Mouse (Mus musculus) forebrain, embryonic 16.5 days (tissue): ENCODE measurements around the gene Cmas. TPM values are rescaled to one million over a fixed set of nuclear protein-coding genes. Genes with fewer than 3 reads are reported as not detected.

ENCODE experiments used
- ATAC-seq: fragments of 200-750 bp; cut with Nextera tagmentation; 2 replicates; pipeline ENCODE4 v1.8.0; 2017; ENCODE audit warnings: mild to moderate bottlenecking, moderate library complexity
- H3K27ac ChIP-seq: fragments of 300-500 bp; sonication (generic); 2 replicates; pipeline ENCODE4 v1.5.1; 2014; ENCODE audit warnings: low read length, control low read depth
- H3K27me3 ChIP-seq: fragments of 300-500 bp; sonication (generic); replicated peaks from 2 replicates; pipeline ENCODE4 v1.6.1; 2014; ENCODE audit warnings: low read length; ENCODE audit not compliant: control insufficient read depth, insufficient read depth
- H3K36me3 ChIP-seq: fragments of 300-500 bp; sonication (generic); 2 replicates; pipeline ENCODE4 v1.6.1; 2014; ENCODE audit not compliant: control insufficient read depth, insufficient read depth
- H3K4me1 ChIP-seq: fragments of 300-500 bp; sonication (generic); replicated peaks from 2 replicates; pipeline ENCODE4 v1.6.1; 2014; ENCODE audit warnings: low read length; ENCODE audit not compliant: control insufficient read depth, insufficient read depth
- H3K4me2 ChIP-seq: fragments of 300-500 bp; sonication (generic); 2 replicates; pipeline ENCODE4 v1.6.1; 2014; ENCODE audit warnings: mild to moderate bottlenecking, low read length, control low read depth
- H3K4me3 ChIP-seq: fragments of 300-500 bp; sonication (generic); replicated peaks from 2 replicates; pipeline ENCODE4 v1.5.1; 2014; ENCODE audit warnings: mild to moderate bottlenecking, low read length, control low read depth
- H3K9ac ChIP-seq: fragments of 300-500 bp; sonication (generic); replicated peaks from 2 replicates; pipeline ENCODE4 v1.6.1; 2014; ENCODE audit warnings: low read depth, low read length, control low read depth
- H3K9me3 ChIP-seq: fragments of 300-500 bp; sonication (generic); 2 replicates; pipeline ENCODE4 v1.6.1; 2016; ENCODE audit warnings: low read length; ENCODE audit not compliant: control insufficient read depth
- WGBS: fragments of 180-500 bp; shearing (Covaris S2); extraction: QIAGEN DNeasy Blood & Tissue Kit; methylation state at CpG from one replicate; pipeline ENCODE4 v1.1.7; 2014; 5-methylcytosine and 5-hydroxymethylcytosine counted together
- polyA plus RNA-seq: library from polyadenylated mRNA; unstranded; fragments of >200 nt; fragmentation: Nextera tagmentation; extraction: Ambion mirVana; gene quantifications from 2 replicates; pipeline ENCODE4 v1.2.1, GENCODE M21; 2015

The Cmas gene
- polyA plus RNA-seq, 1 experiment from 2014 or later, result 150 TPM

DNA sequence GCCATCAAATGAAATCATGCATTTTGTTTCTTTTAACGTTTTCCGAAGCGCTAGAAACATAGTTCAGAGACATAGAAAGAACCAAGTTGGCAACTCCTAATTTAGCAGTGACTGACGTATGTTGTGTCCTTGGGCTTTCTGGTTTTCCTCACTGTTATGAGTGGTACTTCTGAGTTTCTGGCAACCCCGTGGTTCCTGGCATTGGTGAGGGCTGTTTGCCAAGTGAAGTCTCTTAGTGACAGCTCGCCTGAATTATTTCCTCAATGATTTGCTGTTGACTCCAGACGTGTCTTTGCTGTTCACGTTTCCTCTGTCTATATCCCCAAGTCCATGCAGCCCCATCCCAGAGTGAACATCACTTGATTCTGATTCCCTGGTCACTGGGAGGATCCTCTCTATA lies 34.8 kb upstream of the Cmas start:
- Histone ChIP-seq H3K4me3 (no peak overlapping the region), H3K36me3 (no peaks in the 10 kb centered on the region), H3K27ac (no peak overlapping the region), H3K9me3 (no peaks in the 10 kb centered on the region), H3K4me1 (no peaks in the 10 kb centered on the region), H3K9ac (no peak overlapping the region), H3K4me2 (no peak overlapping the region), H3K27me3 (no peaks in the 10 kb centered on the region)
- ATAC-seq, result no peak
- WGBS, result 76% methylated on average over 8 of the region's 8 CpGs

GRCm38 (mm10) chr6:142726032-142726431 lies 30.5 kb upstream of the Cmas start:
- H3K27me3 ChIP-seq, result no peaks in the 10 kb centered on the region
- no peak overlapping the region for H3K9ac ChIP-seq
- H3K4me1 ChIP-seq, result no peaks in the 10 kb centered on the region
- no peaks in the 10 kb centered on the region for H3K9me3 ChIP-seq
- H3K27ac ChIP-seq, result no peak overlapping the region
- H3K4me3 ChIP-seq, result no peak overlapping the region
- no peaks in the 10 kb centered on the region for H3K36me3 ChIP-seq
- ATAC-seq, result no peak
- WGBS, result 89% methylated on average over 4 of the region's 4 CpGs
- no peak overlapping the region for H3K4me2 ChIP-seq

DNA sequence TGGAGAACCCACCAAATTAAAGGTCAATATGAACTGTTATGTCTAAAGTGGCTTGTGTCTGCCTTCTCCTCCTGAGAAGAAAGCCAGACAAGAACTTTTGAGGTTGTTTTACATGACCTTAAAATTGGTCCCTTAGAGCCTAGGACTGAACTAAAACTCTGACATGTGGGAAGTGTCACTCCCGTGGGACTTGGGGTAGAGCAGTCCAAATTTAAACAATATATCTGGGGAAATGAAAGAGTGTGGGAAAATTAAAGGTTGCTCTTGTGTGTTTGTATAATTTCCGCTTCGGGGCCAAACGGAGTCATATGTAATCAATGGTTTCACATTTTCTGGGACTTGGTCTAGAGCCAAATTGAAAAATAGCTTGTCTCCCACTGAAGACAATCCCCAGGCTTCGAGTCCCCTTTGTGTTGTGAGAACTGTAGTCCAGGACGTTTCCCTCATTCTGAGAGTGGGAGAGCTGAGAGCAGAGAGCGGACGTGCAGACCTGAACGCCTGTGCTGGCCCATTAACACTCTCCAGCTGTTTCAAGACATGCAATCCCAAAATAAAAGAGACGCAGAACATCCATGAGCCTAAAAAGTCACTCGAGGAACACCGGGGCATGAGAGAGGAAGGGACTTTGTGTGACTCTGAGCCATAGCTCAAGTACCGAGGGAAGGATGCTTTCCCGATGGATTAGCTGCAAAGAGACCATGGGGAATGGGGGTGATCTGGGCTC lies 23.8 kb upstream of the Cmas start:
- no peak overlapping the region for H3K27ac ChIP-seq
- H3K4me1 ChIP-seq, result no peaks in the 10 kb centered on the region
- H3K27me3 ChIP-seq, result no peaks in the 10 kb centered on the region
- ATAC-seq, result no peak
- H3K9me3 ChIP-seq, result no peaks in the 10 kb centered on the region
- no peak overlapping the region for H3K9ac ChIP-seq
- no peak overlapping the region for H3K4me2 ChIP-seq
- 67% methylated on average over 14 of the region's 14 CpGs for WGBS
- H3K4me3 ChIP-seq, result no peak overlapping the region
- H3K36me3 ChIP-seq, result no peaks in the 10 kb centered on the region

DNA sequence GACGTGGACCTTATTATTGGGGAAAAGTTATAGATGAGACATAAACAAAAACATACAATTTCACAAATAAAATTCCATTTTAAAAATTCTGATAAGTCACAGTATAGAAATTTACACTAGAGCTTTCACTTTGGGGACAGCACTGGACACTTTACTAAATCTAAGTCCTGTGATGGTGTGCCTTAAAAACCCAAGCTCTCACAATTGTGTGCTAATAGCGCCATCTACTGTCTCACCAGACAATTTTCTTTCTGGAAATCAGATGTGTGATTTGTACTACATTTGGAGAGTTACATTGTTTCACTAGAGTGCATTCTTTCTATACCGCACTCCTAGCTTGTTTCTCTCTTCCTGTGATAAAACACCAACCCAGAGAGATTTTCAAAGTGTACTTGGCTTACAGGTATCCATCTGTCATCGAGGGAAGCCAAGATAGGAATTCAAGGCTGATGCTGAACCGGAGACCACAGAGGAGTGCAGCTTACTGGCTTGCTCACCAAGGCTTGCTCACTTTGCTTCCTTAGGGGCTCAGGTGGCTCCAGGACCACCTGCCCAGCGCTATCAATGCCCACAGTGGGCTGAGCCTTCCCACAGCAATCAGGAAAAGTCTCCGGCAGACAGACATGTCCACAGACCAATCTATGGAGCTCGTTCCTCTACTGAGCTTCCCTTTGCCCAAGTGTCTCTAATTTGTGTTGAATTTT lies 21.0 kb upstream of the Cmas start:
- Histone ChIP-seq H3K9me3 (no peaks in the 10 kb centered on the region), H3K4me1 (no peaks in the 10 kb centered on the region), H3K27ac (no peak overlapping the region), H3K36me3 (no peaks in the 10 kb centered on the region), H3K4me2 (no peak overlapping the region), H3K4me3 (no peak overlapping the region), H3K9ac (no peak overlapping the region), H3K27me3 (no peaks in the 10 kb centered on the region)
- ATAC-seq, result no peak
- 47% methylated on average over 8 of the region's 8 CpGs for WGBS

GRCm38 (mm10) chr6:142738225-142738624 lies 18.3 kb upstream of the Cmas start:
- Histone ChIP-seq H3K4me1 (no peaks in the 10 kb centered on the region), H3K36me3 (no peaks in the 10 kb centered on the region), H3K9ac (no peak overlapping the region), H3K27me3 (no peaks in the 10 kb centered on the region), H3K4me3 (no peak overlapping the region), H3K9me3 (no peaks in the 10 kb centered on the region), H3K27ac (no peak overlapping the region), H3K4me2 (no peak overlapping the region)
- WGBS, result 97% methylated on average over 2 of the region's 2 CpGs
- no peak for ATAC-seq

GRCm38 (mm10) chr6:142738637-142739036 lies 17.8 kb upstream of the Cmas start:
- ATAC-seq, result no peak
- Histone ChIP-seq H3K4me1 (no peaks in the 10 kb centered on the region), H3K27me3 (no peaks in the 10 kb centered on the region), H3K4me2 (no peak overlapping the region), H3K36me3 (no peaks in the 10 kb centered on the region), H3K27ac (no peak overlapping the region), H3K9ac (no peak overlapping the region), H3K4me3 (no peak overlapping the region), H3K9me3 (no peaks in the 10 kb centered on the region)
- WGBS, result 87% methylated on average over 6 of the region's 6 CpGs

DNA sequence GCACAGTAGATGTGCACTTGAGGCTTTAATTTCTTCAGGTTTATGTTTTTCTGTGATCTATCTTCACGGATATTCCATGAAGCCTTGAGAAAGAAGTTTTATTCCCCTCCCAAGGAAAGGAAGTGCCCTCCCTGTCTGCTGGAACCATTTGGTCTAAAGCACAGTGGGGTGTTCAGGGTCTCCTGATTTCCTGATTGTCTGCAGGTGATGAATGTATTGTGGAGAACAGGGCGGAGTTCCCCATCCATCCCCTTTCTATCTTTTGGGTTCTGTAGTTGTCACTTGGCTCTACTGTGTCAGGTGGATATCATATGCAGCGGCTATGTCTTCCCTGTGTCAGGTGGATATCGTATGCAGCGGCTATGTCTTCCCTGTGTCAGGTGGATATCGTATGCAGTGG lies 14.7 kb upstream of the Cmas start:
- no peak for ATAC-seq
- Histone ChIP-seq H3K27ac (no peak overlapping the region), H3K4me2 (no peak overlapping the region), H3K27me3 (no peaks in the 10 kb centered on the region), H3K4me3 (no peak overlapping the region), H3K4me1 (no peaks in the 10 kb centered on the region), H3K36me3 (no peaks in the 10 kb centered on the region), H3K9me3 (no peaks in the 10 kb centered on the region), H3K9ac (no peak overlapping the region)
- 91% methylated on average over 6 of the region's 6 CpGs for WGBS

- H3K4me2 ChIP-seq, result no peak overlapping the region
- no peaks in the 10 kb centered on the region; the same call in 1 of the 2 replicates for H3K4me1 ChIP-seq
- H3K27ac ChIP-seq, result no peak overlapping the region
- no peaks in the 10 kb centered on the region for H3K27me3 ChIP-seq
- no peaks in the 10 kb centered on the region for H3K36me3 ChIP-seq
- WGBS, result 42% methylated on average over 4 of the region's 4 CpGs
- H3K9me3 ChIP-seq, result no peaks in the 10 kb centered on the region
- no peak overlapping the region for H3K9ac ChIP-seq
- ATAC-seq, result no peak
- no peak overlapping the region for H3K4me3 ChIP-seq
These were observed 13.3 kb upstream of the Cmas start for GRCm38 (mm10) chr6:142743193-142743592.

DNA sequence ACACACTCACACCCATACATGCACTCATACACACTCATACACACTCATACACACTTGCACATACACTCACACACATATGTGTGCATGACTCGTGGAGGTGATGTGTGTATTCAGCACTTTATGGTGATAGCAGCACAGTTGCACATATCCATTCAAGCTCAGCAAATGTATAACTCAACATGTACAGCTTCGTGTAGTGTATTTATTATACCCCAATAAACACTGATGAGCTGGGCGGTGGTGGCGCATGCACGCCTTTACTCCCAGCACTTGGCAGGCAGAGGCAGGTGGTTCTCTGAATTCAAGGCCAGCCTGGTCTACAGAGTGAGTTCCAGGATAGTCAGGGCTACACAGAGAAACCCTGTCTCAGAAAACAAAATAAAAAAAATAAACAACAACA lies 11.0 kb upstream of the Cmas start:
- H3K27ac ChIP-seq, result no peak overlapping the region
- H3K4me2 ChIP-seq, result no peak overlapping the region
- H3K36me3 ChIP-seq, result no peaks in the 10 kb centered on the region
- H3K4me3 ChIP-seq, result no peak overlapping the region
- no peaks in the 10 kb centered on the region; the same call in 1 of the 2 replicates for H3K4me1 ChIP-seq
- H3K9ac ChIP-seq, result no peak overlapping the region
- H3K9me3 ChIP-seq, result no peaks in the 10 kb centered on the region
- 91% methylated on average over 5 of the region's 5 CpGs for WGBS
- no peak for ATAC-seq
- no peaks in the 10 kb centered on the region for H3K27me3 ChIP-seq
